Mouse (Mus musculus): ENCODE data around the gene Piezo1. TPM values are rescaled to one million over a fixed set of nuclear protein-coding genes. Genes with fewer than 3 reads are reported as not detected.
A peak's percentile ranks its signal among the peaks of the same experiment; 100 is the strongest.

Piezo1 gene
- total and polyA plus RNA-seq, 3 experiments, result 24.9 to 95.3 (median 79.4) TPM

- H3K9me3 ChIP-seq (replicated peaks), result peaks cover 3% of the 10 kb centered on the region
- no peaks in the 10 kb centered on the region for H3K27me3 ChIP-seq (ENCODE audit: insufficient read depth, low read length)
- peaks cover 75% of the 10 kb centered on the region for H3K36me3 ChIP-seq (replicated peaks)
- H3K4me3 ChIP-seq (ENCODE audit: low read depth, low read length), result peak overlapping the region; percentile 57; the same call in 1 of the 2 replicates
- no peak for ATAC-seq (ENCODE audit: extremely low read depth, insufficient number of reproducible peaks, low FRiP score, poor library complexity, severe bottlenecking)
- TF ChIP-seq TAL1 (conservative IDR thresholded peaks at IDR 0.05; ENCODE audit: low read depth, low read length) (no peak), CTCF (IDR thresholded peaks at IDR 0.05; ENCODE audit: low read depth, low read length) (no peak), GATA2 (IDR thresholded peaks at IDR 0.05; ENCODE audit: borderline replicate concordance, low read depth, low read length) (no peak), GATA1 (IDR thresholded peaks at IDR 0.05; ENCODE audit: borderline replicate concordance, low read length) (no peak), POLR2AphosphoS5 (IDR thresholded peaks at IDR 0.05; ENCODE audit: insufficient replicate concordance, low read depth, low read length) (no peak)
- H3K4me1 ChIP-seq (ENCODE audit: insufficient read depth, low read depth, low read length), result peaks cover 70% of the 10 kb centered on the region
- no peak for DNase-seq (ENCODE audit: low spot score)
Measured at GRCm38 (mm10) chr8:122436146-122436545, 115.0 kb downstream of the Piezo1 start.

- DNase-seq (ENCODE audit: low spot score) (no peak), ATAC-seq (ENCODE audit: extremely low read depth, insufficient number of reproducible peaks, low FRiP score, poor library complexity, severe bottlenecking) (no peak)
- Histone ChIP-seq H3K36me3 (replicated peaks) (peaks cover 78% of the 10 kb centered on the region), H3K27me3 (ENCODE audit: insufficient read depth, low read length) (no peaks in the 10 kb centered on the region), H3K4me3 (ENCODE audit: low read depth, low read length) (no peak overlapping the region), H3K4me1 (ENCODE audit: insufficient read depth, low read depth, low read length) (peaks cover 78% of the 10 kb centered on the region), H3K9me3 (replicated peaks) (peaks cover 3% of the 10 kb centered on the region)
- TF ChIP-seq TAL1 (conservative IDR thresholded peaks at IDR 0.05; ENCODE audit: low read depth, low read length) (no peak), GATA1 (IDR thresholded peaks at IDR 0.05; ENCODE audit: borderline replicate concordance, low read length) (no peak), POLR2AphosphoS5 (IDR thresholded peaks at IDR 0.05; ENCODE audit: insufficient replicate concordance, low read depth, low read length) (no peak), GATA2 (IDR thresholded peaks at IDR 0.05; ENCODE audit: borderline replicate concordance, low read depth, low read length) (no peak), CTCF (IDR thresholded peaks at IDR 0.05; ENCODE audit: low read depth, low read length) (peak; percentile 29; the same call in 1 of the 2 replicates)
Measured at GRCm38 (mm10) chr8:122435375-122435774, 115.8 kb downstream of the Piezo1 start.

DNA sequence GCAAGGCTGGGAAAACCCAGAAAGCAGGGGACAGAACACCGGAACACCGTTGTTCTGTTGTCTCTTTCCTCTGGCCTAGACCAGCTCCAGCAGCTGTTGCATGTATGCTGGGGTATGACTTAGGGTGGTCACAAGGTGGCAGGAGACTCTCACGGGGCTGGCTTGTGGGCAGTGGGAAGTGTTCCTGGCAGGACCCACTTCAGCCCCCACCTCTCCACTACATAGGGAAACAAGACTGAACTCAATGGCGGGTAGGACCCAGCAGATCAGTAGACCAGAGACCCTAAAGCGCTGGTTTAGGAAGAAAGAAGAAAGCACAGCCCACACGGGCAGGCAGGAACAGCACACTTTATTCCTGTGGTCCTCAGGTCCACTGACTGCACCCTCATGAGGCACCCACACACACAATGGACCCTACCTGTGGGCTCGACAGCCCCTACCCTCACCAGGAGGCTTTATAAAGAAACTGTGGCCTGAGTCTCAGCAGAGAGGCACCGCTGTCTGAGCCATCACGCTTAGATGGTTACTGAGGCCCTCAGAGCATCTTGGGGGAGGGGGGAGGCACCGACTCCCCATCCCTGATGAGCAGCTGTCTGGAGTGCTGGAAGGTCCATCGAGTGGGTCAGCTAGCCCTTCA is 117.7 kb downstream of the Piezo1 start:
- TF ChIP-seq GATA2 (IDR thresholded peaks at IDR 0.05; ENCODE audit: borderline replicate concordance, low read depth, low read length), result no peak
- TF ChIP-seq TAL1 (conservative IDR thresholded peaks at IDR 0.05; ENCODE audit: low read depth, low read length), result no peak
- TF ChIP-seq POLR2AphosphoS5 (IDR thresholded peaks at IDR 0.05; ENCODE audit: insufficient replicate concordance, low read depth, low read length), result no peak
- no peak for TF ChIP-seq GATA1 (IDR thresholded peaks at IDR 0.05; ENCODE audit: borderline replicate concordance, low read length)
- TF ChIP-seq CTCF (IDR thresholded peaks at IDR 0.05; ENCODE audit: low read depth, low read length), result no peak
- H3K4me3 ChIP-seq (ENCODE audit: low read depth, low read length), result peak overlapping the region; percentile 78
- no peaks in the 10 kb centered on the region for H3K27me3 ChIP-seq (ENCODE audit: insufficient read depth, low read length)
- peaks cover 3% of the 10 kb centered on the region for H3K9me3 ChIP-seq (replicated peaks)
- H3K36me3 ChIP-seq (replicated peaks), result peaks cover 72% of the 10 kb centered on the region
- peaks cover 78% of the 10 kb centered on the region for H3K4me1 ChIP-seq (ENCODE audit: insufficient read depth, low read depth, low read length)
- DNase-seq (ENCODE audit: low spot score), result no peak
- ATAC-seq (ENCODE audit: extremely low read depth, insufficient number of reproducible peaks, low FRiP score, poor library complexity, severe bottlenecking), result 0 out of 2 replicates have a peak, but pooled peaks have one; percentile 12

DNA sequence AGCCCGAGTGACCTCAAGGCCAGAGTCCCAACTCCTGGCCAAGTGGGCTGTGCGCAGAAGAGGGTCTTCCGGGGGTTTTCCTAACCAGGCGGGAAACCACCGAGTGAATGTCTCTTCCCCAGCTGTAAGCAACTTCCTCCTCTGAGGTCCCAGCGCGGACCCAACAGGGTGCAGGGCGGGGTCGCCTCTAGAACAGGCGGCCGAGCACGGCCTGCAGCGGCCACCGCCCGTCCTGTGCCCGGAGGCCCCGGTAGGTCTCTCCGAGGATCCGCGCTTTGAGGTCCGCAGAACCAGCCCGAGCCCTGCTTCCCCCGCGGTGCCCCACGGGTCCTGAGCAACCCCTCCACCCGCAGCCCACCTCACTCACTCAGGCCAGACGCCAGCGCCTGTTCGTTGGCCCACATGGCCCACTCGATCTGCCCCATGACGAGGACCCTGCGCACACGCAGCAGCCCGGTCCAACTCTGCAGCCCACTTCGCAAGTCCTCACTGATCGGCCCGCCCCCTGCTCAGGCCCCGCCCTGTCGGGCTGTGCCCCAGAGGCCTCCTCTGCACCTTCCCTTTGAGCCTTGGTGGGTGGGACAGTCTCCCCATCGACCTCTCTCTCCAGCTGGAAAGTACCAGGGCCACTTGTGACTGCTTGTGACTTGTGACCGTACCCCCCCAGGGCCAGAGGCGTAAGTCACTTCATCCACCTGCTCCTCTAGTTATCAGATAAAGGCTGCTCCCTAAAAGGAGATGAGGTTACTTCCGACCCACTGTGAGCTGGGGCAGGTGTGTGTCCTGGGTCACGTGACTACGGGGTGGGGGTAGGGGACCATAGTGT is 118.5 kb downstream of the Piezo1 start, which contains the start of gene Cyba:
Cyba (minus strand) TSS at position 488 of the 826 bp plus-strand sequence.
- Histone ChIP-seq H3K4me1 (ENCODE audit: insufficient read depth, low read depth, low read length) (peaks cover 78% of the 10 kb centered on the region), H3K4me3 (ENCODE audit: low read depth, low read length) (peak within 1 kb of the TSS; percentile 78), H3K27me3 (ENCODE audit: insufficient read depth, low read length) (no peaks in the 10 kb centered on the region), H3K36me3 (replicated peaks) (peaks cover 72% of the 10 kb centered on the region), H3K9me3 (replicated peaks) (peaks cover 3% of the 10 kb centered on the region)
- peak; percentile 86 for DNase-seq (ENCODE audit: low spot score)
- TF ChIP-seq GATA1 (IDR thresholded peaks at IDR 0.05; ENCODE audit: borderline replicate concordance, low read length) (no peak), CTCF (IDR thresholded peaks at IDR 0.05; ENCODE audit: low read depth, low read length) (no peak), POLR2AphosphoS5 (IDR thresholded peaks at IDR 0.05; ENCODE audit: insufficient replicate concordance, low read depth, low read length) (no peak), TAL1 (conservative IDR thresholded peaks at IDR 0.05; ENCODE audit: low read depth, low read length) (no peak), GATA2 (IDR thresholded peaks at IDR 0.05; ENCODE audit: borderline replicate concordance, low read depth, low read length) (no peak)
- ATAC-seq (ENCODE audit: extremely low read depth, insufficient number of reproducible peaks, low FRiP score, poor library complexity, severe bottlenecking), result peak; percentile 64

Other genes with a start within 250 kb of the Piezo1 start
- gene Trhr2, start 190.6 kb downstream of the Piezo1 start, total RNA-seq (2014; fragmentation: Nextera tagmentation), result not detected in 2 replicates
- gene Trhr2, start 190.6 kb downstream of the Piezo1 start, total RNA-seq (2017), result not detected in 2 replicates
- not detected in 2 replicates for gene Trhr2, start 190.6 kb downstream of the Piezo1 start, polyA plus RNA-seq (2012)
- 40.3 and 45.8 TPM in 2 replicates for gene Zc3h18, start 174.7 kb downstream of the Piezo1 start, total RNA-seq (2014; fragmentation: Nextera tagmentation)
- 52.7 and 58.4 TPM in 2 replicates for gene Zc3h18, start 174.7 kb downstream of the Piezo1 start, total RNA-seq (2017)
- gene Zc3h18, start 174.7 kb downstream of the Piezo1 start, polyA plus RNA-seq (2012), result 134 and 143 TPM in 2 replicates
- gene Il17c, start 129.3 kb downstream of the Piezo1 start, total RNA-seq (2014; fragmentation: Nextera tagmentation), result not detected in 2 replicates
- not detected in 2 replicates for gene Il17c, start 129.3 kb downstream of the Piezo1 start, total RNA-seq (2017)
- gene Il17c, start 129.3 kb downstream of the Piezo1 start, polyA plus RNA-seq (2012), result not detected in 2 replicates
- gene Cyba, start 118.4 kb downstream of the Piezo1 start, total RNA-seq (2014; fragmentation: Nextera tagmentation), result 93.6 and 103 TPM in 2 replicates
- gene Cyba, start 118.4 kb downstream of the Piezo1 start, total RNA-seq (2017), result 57.2 and 69.2 TPM in 2 replicates
- 368 and 426 TPM in 2 replicates for gene Cyba, start 118.4 kb downstream of the Piezo1 start, polyA plus RNA-seq (2012)
- gene Mvd, start 107.9 kb downstream of the Piezo1 start, total RNA-seq (2014; fragmentation: Nextera tagmentation), result 3.1 and 4.5 TPM in 2 replicates
- 33.3 and 38.6 TPM in 2 replicates for gene Mvd, start 107.9 kb downstream of the Piezo1 start, total RNA-seq (2017)
- gene Mvd, start 107.9 kb downstream of the Piezo1 start, polyA plus RNA-seq (2012), result 25.8 and 26.4 TPM in 2 replicates
- gene Snai3, start 90.6 kb downstream of the Piezo1 start, total RNA-seq (2014; fragmentation: Nextera tagmentation), result not detected in 2 replicates
- gene Snai3, start 90.6 kb downstream of the Piezo1 start, total RNA-seq (2017), result not detected in 2 replicates
- not detected in 2 replicates for gene Snai3, start 90.6 kb downstream of the Piezo1 start, polyA plus RNA-seq (2012)
- 28.0 and 45.3 TPM in 2 replicates for gene Rnf166, start 75.3 kb downstream of the Piezo1 start, total RNA-seq (2014; fragmentation: Nextera tagmentation)
- gene Rnf166, start 75.3 kb downstream of the Piezo1 start, total RNA-seq (2017), result 18.6 and 29.4 TPM in 2 replicates
- gene Rnf166, start 75.3 kb downstream of the Piezo1 start, polyA plus RNA-seq (2012), result 29.5 and 33.3 TPM in 2 replicates
- 10.9 and 18.3 TPM in 2 replicates for gene Ctu2, start 75.2 kb downstream of the Piezo1 start, total RNA-seq (2014; fragmentation: Nextera tagmentation)
- 8.8 and 10.9 TPM in 2 replicates for gene Ctu2, start 75.2 kb downstream of the Piezo1 start, total RNA-seq (2017)
- gene Ctu2, start 75.2 kb downstream of the Piezo1 start, polyA plus RNA-seq (2012), result 19.4 and 25.7 TPM in 2 replicates
- 70.8 and 71.7 TPM in 2 replicates for gene Cdt1, start 16.7 kb upstream of the Piezo1 start, total RNA-seq (2014; fragmentation: Nextera tagmentation)
- 46.9 and 49.9 TPM in 2 replicates for gene Cdt1, start 16.7 kb upstream of the Piezo1 start, total RNA-seq (2017)
- gene Cdt1, start 16.7 kb upstream of the Piezo1 start, polyA plus RNA-seq (2012), result 375 and 441 TPM in 2 replicates
- gene Aprt, start 25.6 kb upstream of the Piezo1 start, total RNA-seq (2014; fragmentation: Nextera tagmentation), result 110 and 112 TPM in 2 replicates
- 100.0 and 146 TPM in 2 replicates for gene Aprt, start 25.6 kb upstream of the Piezo1 start, total RNA-seq (2017)
- 207 and 389 TPM in 2 replicates for gene Aprt, start 25.6 kb upstream of the Piezo1 start, polyA plus RNA-seq (2012)
- gene Galns, start 60.1 kb upstream of the Piezo1 start, total RNA-seq (2014; fragmentation: Nextera tagmentation), result 5.0 and 6.0 TPM in 2 replicates
- gene Galns, start 60.1 kb upstream of the Piezo1 start, total RNA-seq (2017), result 7.6 and 7.9 TPM in 2 replicates
- 2.9 and 3.0 TPM in 2 replicates for gene Galns, start 60.1 kb upstream of the Piezo1 start, polyA plus RNA-seq (2012)
- gene Trappc2l, start 60.3 kb upstream of the Piezo1 start, total RNA-seq (2014; fragmentation: Nextera tagmentation), result 19.5 and 31.8 TPM in 2 replicates
- 32.2 and 40.4 TPM in 2 replicates for gene Trappc2l, start 60.3 kb upstream of the Piezo1 start, total RNA-seq (2017)
- gene Trappc2l, start 60.3 kb upstream of the Piezo1 start, polyA plus RNA-seq (2012), result 0.43 and 0.75 TPM in 2 replicates
- not detected in 2 replicates for gene Pabpn1l, start 71.4 kb upstream of the Piezo1 start, total RNA-seq (2014; fragmentation: Nextera tagmentation)
- 0.11 TPM in 1 of 2 replicates, not detected in the other for gene Pabpn1l, start 71.4 kb upstream of the Piezo1 start, total RNA-seq (2017)
- gene Pabpn1l, start 71.4 kb upstream of the Piezo1 start, polyA plus RNA-seq (2012), result not detected in 2 replicates
- 99.0 and 106 TPM in 2 replicates for gene Cbfa2t3, start 147.8 kb upstream of the Piezo1 start, total RNA-seq (2014; fragmentation: Nextera tagmentation)
- 18.8 and 19.9 TPM in 2 replicates for gene Cbfa2t3, start 147.8 kb upstream of the Piezo1 start, total RNA-seq (2017)
- 287 TPM in 2 replicates for gene Cbfa2t3, start 147.8 kb upstream of the Piezo1 start, polyA plus RNA-seq (2012)
- gene Acsf3, start 224.2 kb upstream of the Piezo1 start, total RNA-seq (2014; fragmentation: Nextera tagmentation), result not detected in 2 replicates
- 0.41 and 0.49 TPM in 2 replicates for gene Acsf3, start 224.2 kb upstream of the Piezo1 start, total RNA-seq (2017)
- gene Acsf3, start 224.2 kb upstream of the Piezo1 start, polyA plus RNA-seq (2012), result 0.63 and 0.74 TPM in 2 replicates

Measured in G1E (cell line).